Mouse (Mus musculus) lung, embryonic 14.5 days (tissue): ENCODE data around the gene Timp1. TPM values are rescaled to one million over a fixed set of nuclear protein-coding genes. Genes with fewer than 3 reads are reported as not detected.
A peak's percentile ranks its signal among the peaks of the same experiment; 100 is the strongest.

Source experiments
- ATAC-seq: fragments of 200-750 bp; cut with Nextera tagmentation; 2 replicates; pipeline ENCODE4 v1.8.0; 2017; ENCODE audit warnings: mild to moderate bottlenecking, moderate TSS enrichment, moderate library complexity; ENCODE audit not compliant: insufficient read depth
- DNase-seq: peaks from one replicate; pipeline ENCODE4 v3.0.0-alpha.2; 2015
- H3K27ac ChIP-seq: fragments of 300-500 bp; sonication (generic); 2 replicates; pipeline ENCODE4 v1.5.1; 2014; ENCODE audit warnings: low read depth, mild to moderate bottlenecking, moderate library complexity
- H3K27me3 ChIP-seq: fragments of 300-500 bp; sonication (generic); 2 replicates; pipeline ENCODE4 v1.6.1; 2014; ENCODE audit warnings: low read length, control low read depth; ENCODE audit not compliant: insufficient read depth
- H3K36me3 ChIP-seq: fragments of 300-500 bp; sonication (generic); 2 replicates; pipeline ENCODE4 v1.6.1; 2014; ENCODE audit warnings: control low read depth; ENCODE audit not compliant: insufficient read depth
- H3K4me1 ChIP-seq: fragments of 300-500 bp; sonication (generic); 2 replicates; pipeline ENCODE4 v1.6.1; 2014; ENCODE audit warnings: antibody characterized with exemption, control low read depth; ENCODE audit not compliant: insufficient read depth
- H3K4me2 ChIP-seq: fragments of 300-500 bp; sonication (generic); 2 replicates; pipeline ENCODE4 v1.6.1; 2014; ENCODE audit warnings: mild to moderate bottlenecking
- H3K4me3 ChIP-seq: fragments of 300-500 bp; sonication (generic); 2 replicates; pipeline ENCODE4 v1.5.1; 2014; ENCODE audit warnings: low read depth, low read length
- H3K9ac ChIP-seq: fragments of 300-500 bp; sonication (generic); 2 replicates; pipeline ENCODE4 v1.6.1; 2014
- H3K9me3 ChIP-seq: fragments of 300-500 bp; sonication (generic); 2 replicates; pipeline ENCODE4 v1.6.1; 2016; ENCODE audit warnings: low read depth, low read length, control low read depth
- CTCF ChIP-seq: IDR thresholded peaks from 2 replicates; pipeline ENCODE4 v1.5.1; 2016; ENCODE audit warnings: antibody characterized with exemption, low read depth
- WGBS: fragments of 180-500 bp; shearing (Covaris S2); extraction: QIAGEN DNeasy Blood & Tissue Kit; methylation state at CpG from one replicate; pipeline ENCODE4 v1.1.7; 2014; 5-methylcytosine and 5-hydroxymethylcytosine counted together
- polyA plus RNA-seq: library from polyadenylated mRNA; unstranded; fragments of >200 nt; fragmentation: Nextera tagmentation; extraction: Ambion mirVana; gene quantifications from 2 replicates; pipeline ENCODE4 v1.2.1, GENCODE M21; 2014

Gene Timp1
- polyA plus RNA-seq, 1 experiment from 2014 or later: 34.7 TPM

DNA sequence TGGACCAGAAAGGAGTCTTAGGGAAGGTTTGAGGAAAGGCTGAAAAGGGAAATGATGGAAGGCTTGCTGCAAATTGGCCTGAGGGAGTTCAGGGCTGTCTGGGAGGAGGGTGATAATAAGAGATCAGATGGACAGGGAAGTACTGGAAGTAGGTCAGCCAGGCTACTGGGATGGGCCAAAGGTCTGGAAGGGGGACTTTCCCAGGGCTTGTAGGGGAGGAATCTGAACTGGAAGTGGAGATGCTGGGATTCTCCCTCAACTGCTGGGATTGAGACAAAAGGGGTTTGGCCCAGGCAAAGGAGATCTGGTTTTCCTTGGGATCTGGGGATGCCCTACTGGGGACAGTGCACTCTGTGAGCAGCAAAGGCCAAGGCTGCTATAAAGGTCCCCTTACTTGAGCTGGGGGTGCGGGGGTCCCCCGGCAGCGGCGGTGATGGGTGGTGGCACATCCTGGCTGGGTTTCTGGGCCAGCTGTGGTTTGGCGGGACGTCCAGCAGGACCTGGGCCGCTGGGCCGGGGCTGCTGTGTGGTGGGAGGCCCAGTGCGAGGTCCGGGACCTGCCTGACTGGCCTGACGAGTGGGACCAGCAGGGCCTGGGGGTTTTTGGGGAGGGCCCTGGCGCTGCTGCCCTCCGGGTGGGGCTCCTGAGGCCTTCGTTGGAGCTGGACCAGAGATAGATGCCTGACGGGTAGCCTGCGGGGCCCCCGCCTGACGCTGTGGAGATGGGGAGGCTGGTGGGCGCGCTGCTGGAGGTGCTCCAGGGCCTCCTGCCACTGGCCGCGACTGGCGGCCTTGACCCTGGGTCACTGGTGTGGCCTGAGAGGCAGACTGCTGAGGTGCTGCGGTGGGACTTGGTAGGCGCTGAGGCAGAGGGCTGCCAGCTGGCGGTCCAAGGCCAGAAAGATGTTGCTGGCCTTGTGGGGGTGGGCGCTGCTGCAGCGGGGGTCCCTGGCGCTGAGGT lies 7.6 kb upstream of the Timp1 start:
- no peak overlapping the region for H3K9ac ChIP-seq
- peak; percentile 11 for DNase-seq
- peak; percentile 48 for ATAC-seq
- H3K9me3 ChIP-seq: no peaks in the 10 kb centered on the region
- TF ChIP-seq CTCF: no peak
- H3K4me2 ChIP-seq: peak overlapping the region; percentile 29; the same call in 1 of the 2 replicates
- no peaks in the 10 kb centered on the region for H3K27me3 ChIP-seq
- H3K4me3 ChIP-seq: no peak overlapping the region
- H3K27ac ChIP-seq: no peak overlapping the region
- H3K4me1 ChIP-seq: no peaks in the 10 kb centered on the region
- H3K36me3 ChIP-seq: 0 out of 2 replicates have a peak, but pooled peaks cover 7% of the 10 kb centered on the region
- 32% methylated on average over 29 of the region's 29 CpGs for WGBS

DNA sequence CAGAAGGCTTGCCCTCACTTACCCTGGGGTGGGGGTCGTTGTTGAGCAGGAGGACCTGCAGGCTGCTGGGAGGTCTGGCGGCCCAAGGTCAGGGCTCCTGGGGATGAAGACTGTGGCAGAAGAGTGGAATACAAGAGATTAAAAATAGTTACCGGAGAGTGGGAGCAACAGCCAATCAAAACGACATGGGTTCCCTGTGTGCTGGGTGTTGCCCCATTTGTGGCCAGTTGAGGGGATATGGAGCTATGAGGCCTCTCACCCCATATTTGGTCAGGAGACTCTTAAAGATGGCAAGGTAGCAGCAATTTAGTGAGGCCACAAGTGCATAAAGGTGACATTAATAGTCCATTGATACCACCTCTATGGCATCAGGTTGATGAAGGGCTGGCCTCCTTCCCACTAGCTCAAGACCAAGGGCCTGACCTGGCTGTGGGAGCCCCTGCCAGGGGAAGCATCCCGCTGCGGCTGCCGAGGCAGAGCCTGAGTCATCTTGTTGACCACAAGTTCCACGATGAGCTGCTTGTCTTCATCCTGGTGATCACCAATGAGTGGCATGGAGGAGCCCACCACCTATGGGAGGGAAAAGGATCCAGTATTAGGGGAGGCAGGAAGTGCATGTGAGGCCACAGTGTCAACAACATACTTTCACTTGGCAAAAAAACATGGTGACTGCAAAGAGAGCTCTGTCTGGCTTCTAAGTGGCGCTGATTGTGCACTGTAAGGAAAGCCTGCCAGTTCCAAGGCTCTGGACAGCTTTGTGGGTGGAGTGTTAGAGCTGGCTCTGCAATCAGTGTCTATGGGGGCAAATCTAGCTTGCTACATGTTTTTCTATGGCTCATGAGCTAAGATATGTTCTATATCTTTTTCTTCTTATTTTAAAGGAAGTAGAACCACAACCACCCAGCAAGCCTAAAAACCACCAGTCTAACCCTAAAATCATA lies 6.5 kb upstream of the Timp1 start:
- H3K9ac ChIP-seq: no peak overlapping the region
- no peak for DNase-seq
- H3K9me3 ChIP-seq: no peaks in the 10 kb centered on the region
- H3K4me1 ChIP-seq: no peaks in the 10 kb centered on the region
- WGBS: 67% methylated on average over 9 of the region's 9 CpGs
- no peak overlapping the region for H3K27ac ChIP-seq
- no peak overlapping the region for H3K4me2 ChIP-seq
- H3K36me3 ChIP-seq: 0 out of 2 replicates have a peak, but pooled peaks cover 2% of the 10 kb centered on the region
- H3K27me3 ChIP-seq: no peaks in the 10 kb centered on the region
- no peak for TF ChIP-seq CTCF
- peak; percentile 8; the same call in 1 of the 2 replicates for ATAC-seq
- no peak overlapping the region for H3K4me3 ChIP-seq

DNA sequence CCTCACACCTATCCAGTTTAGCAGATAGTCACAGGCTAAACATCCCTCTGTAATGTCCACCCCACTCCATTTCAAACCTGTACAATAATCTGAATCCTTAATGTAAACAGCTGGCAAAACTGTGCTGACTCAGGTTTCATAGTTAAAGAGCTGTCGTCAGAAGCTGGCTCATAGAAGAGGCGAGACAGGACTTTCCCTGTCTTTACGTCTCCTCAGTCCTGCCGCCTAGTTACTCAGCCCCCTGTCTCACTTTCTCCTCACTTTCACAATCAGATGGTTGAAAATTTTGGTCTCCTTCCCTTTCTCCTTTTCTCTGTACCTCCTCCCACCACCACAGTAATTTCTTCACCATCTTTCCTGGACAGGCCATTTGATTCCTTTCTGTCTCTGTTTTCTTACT lies 1.9 kb upstream of the Timp1 start:
- no peak for TF ChIP-seq CTCF
- Histone ChIP-seq H3K27me3 (no peaks in the 10 kb centered on the region), H3K36me3 (no peaks in the 10 kb centered on the region), H3K4me1 (no peaks in the 10 kb centered on the region), H3K9ac (no peak overlapping the region), H3K4me2 (no peak overlapping the region), H3K9me3 (no peaks in the 10 kb centered on the region), H3K27ac (no peak overlapping the region), H3K4me3 (no peak overlapping the region)
- 20% methylated on average over 4 of the region's 4 CpGs for WGBS
- DNase-seq (no peak), ATAC-seq (no peak)

DNA sequence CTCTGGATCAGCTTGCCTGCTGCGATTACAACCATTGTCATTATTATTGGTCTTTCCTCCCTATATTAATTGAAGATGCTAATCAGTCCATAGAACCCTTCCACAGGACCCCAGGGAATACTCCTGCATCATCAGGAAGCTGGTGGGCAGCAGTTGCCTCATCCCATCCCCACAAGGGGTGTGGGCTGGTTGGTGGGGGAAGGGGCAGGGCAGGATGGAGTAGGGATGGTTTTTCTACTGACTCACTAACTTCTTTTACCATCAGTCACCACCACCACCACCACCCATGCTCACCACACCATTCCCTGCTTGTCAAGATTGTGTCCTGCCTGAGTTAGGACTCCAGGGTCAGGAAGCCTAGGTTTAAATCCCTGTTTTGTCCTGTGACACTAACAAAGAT lies 763 bp upstream of the Timp1 start:
- Histone ChIP-seq H3K4me3 (no peak overlapping the region), H3K9me3 (no peaks in the 10 kb centered on the region), H3K27ac (no peak overlapping the region), H3K4me1 (no peaks in the 10 kb centered on the region), H3K9ac (no peak overlapping the region), H3K36me3 (no peaks in the 10 kb centered on the region), H3K27me3 (no peaks in the 10 kb centered on the region), H3K4me2 (no peak overlapping the region)
- no peak for DNase-seq
- no peak for ATAC-seq
- 72% methylated on average over 1 of the region's 1 CpGs for WGBS
- no peak for TF ChIP-seq CTCF

DNA sequence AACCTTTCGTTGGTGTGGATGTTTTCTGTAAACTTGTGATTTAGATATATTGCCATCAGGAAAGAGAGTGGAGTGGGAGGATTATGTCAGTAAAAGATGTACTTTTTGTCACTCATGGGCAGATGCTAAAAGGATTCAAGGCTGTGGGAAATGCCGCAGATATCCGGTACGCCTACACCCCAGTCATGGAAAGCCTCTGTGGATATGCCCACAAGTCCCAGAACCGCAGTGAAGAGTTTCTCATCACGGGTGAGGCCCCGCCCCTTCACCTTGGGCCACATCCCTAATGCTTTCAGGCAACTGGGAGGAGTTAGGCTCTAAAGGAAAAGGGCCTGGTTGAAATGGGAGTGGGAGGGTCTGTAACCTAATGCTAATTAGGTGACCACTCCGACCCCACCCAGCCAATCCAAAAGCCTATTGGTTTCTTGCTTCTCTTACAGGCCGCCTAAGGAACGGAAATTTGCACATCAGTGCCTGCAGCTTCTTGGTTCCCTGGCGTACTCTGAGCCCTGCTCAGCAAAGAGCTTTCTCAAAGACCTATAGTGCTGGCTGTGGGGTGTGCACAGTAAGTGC lies 3.0 kb downstream of the Timp1 start:
- no peak for ATAC-seq

DNA sequence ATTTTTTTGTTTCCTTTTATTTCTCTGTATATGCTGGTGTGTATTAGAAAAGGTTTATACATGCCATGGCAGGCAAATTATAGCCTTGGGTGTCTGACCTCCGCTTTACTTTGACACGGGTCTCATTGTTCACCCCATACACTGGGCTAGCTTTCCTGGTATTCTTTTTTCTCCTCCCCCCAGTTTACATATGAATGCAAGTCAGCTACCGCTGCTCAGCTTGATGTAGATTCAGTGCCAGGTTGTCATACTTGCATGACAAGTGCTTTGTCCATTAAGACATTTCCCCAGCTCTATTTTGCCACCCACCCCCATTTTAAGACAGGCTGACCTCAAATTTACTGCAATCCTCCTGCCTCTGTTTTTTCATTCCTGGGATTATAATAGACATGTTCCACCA lies 5.3 kb downstream of the Timp1 start:
- ATAC-seq (no peak), DNase-seq (no peak)
- H3K27ac ChIP-seq: no peak overlapping the region
- no peaks in the 10 kb centered on the region for H3K27me3 ChIP-seq
- H3K9me3 ChIP-seq: no peaks in the 10 kb centered on the region
- no peak for TF ChIP-seq CTCF
- H3K4me1 ChIP-seq: no peaks in the 10 kb centered on the region
- H3K4me2 ChIP-seq: no peak overlapping the region
- 71% methylated on average over 3 of the region's 3 CpGs for WGBS
- H3K9ac ChIP-seq: no peak overlapping the region
- no peaks in the 10 kb centered on the region for H3K36me3 ChIP-seq
- H3K4me3 ChIP-seq: no peak overlapping the region

More for the DNA sequence above, 3.0 kb downstream of the Timp1 start:
- no peak overlapping the region for H3K27ac ChIP-seq
- WGBS: 27% methylated on average over 11 of the region's 11 CpGs
- TF ChIP-seq CTCF: no peak
- no peak for DNase-seq
- H3K9me3 ChIP-seq: no peaks in the 10 kb centered on the region
- no peak overlapping the region for H3K4me2 ChIP-seq
- H3K4me1 ChIP-seq: no peaks in the 10 kb centered on the region
- H3K36me3 ChIP-seq: no peaks in the 10 kb centered on the region
- no peak overlapping the region for H3K9ac ChIP-seq
- H3K4me3 ChIP-seq: no peak overlapping the region
- H3K27me3 ChIP-seq: no peaks in the 10 kb centered on the region
